Mouse (Mus musculus) E14TG2a.4 (cell line): ENCODE measurements around the gene Per1.

Experiments
- H3K27me3 ChIP-seq: 2 replicates; pipeline ENCODE4 v1.6.1; 2014; ENCODE audit warnings: low read length, control low read depth; ENCODE audit not compliant: insufficient read depth
- H3K36me3 ChIP-seq: 2 replicates; pipeline ENCODE4 v1.6.1; 2014; ENCODE audit warnings: low read length, control low read depth; ENCODE audit not compliant: insufficient read depth
- H3K4me1 ChIP-seq: replicated peaks from 2 replicates; pipeline ENCODE4 v1.6.1; 2014; ENCODE audit warnings: low read depth, low read length, control low read depth
- H3K4me3 ChIP-seq: replicated peaks from 2 replicates; pipeline ENCODE4 v1.5.1; 2014; ENCODE audit warnings: mild to moderate bottlenecking, low read length
- H3K9me3 ChIP-seq: 2 replicates; pipeline ENCODE4 v1.6.1; 2014; ENCODE audit warnings: low read length, control low read depth
- CTCF ChIP-seq: conservative IDR thresholded peaks from 2 replicates; pipeline ENCODE4 v1.5.1; 2014; ENCODE audit warnings: low read length
- NANOG ChIP-seq: IDR thresholded peaks from 2 replicates; pipeline ENCODE4 v1.6.1; 2014; ENCODE audit warnings: borderline replicate concordance, low read length, mixed read lengths
- POU5F1 ChIP-seq: IDR thresholded peaks from 2 replicates; pipeline ENCODE4 v1.6.1; 2014; ENCODE audit warnings: low read length, borderline replicate concordance

Per1 gene

GRCm38 (mm10) chr11:69085608-69086007 is 9.4 kb upstream of the Per1 start:
- Histone ChIP-seq H3K4me1 (peaks cover 46% of the 10 kb centered on the region), H3K36me3 (peaks cover 14% of the 10 kb centered on the region), H3K9me3 (no peaks in the 10 kb centered on the region), H3K27me3 (no peaks in the 10 kb centered on the region), H3K4me3 (no peak overlapping the region)
- TF ChIP-seq POU5F1 (no peak), CTCF (no peak), NANOG (no peak)

DNA sequence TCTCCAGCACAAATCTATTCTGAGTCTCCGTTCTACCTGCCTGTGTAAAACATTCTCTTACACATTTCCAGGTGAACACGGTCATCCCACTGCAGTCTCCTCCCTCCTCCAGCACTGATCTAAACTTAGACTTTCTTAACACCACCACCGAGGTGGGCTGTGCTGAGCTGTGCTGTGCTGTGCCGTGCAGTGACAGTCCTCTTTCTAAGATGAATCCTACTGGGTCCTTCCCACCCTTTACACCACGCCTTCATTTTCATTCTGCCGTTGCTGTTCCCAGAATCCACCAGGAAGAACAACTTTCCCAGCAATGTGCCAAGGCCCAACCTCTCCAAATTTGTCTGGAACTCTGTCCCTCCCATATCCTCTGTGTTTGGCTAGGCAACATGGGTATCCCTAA is 8.6 kb upstream of the Per1 start:
- Histone ChIP-seq H3K36me3 (peaks cover 22% of the 10 kb centered on the region), H3K4me1 (peaks cover 52% of the 10 kb centered on the region)

DNA sequence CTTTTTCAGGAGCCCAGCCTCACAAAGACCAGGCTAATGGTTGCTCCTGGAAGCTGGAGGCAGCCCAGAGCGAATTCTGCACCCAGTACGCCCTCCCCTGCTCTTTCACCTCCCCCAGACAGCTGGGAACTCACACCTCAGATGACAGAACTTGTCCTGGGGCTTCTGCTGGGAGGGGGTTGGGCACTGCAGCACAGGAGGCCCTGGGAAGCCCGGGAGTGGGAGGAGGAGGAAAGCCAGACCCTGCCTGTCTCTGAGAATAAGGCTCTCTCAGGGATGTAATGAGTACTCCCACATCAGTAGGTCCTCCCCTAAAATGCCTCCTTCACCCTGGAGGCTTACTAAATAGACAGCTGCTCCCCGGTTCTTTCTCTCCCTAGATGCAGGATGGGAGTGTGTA is 7.9 kb upstream of the Per1 start:
- no peaks in the 10 kb centered on the region for H3K27me3 ChIP-seq
- H3K4me1 ChIP-seq: peaks cover 57% of the 10 kb centered on the region
- H3K36me3 ChIP-seq: peaks cover 29% of the 10 kb centered on the region
- no peaks in the 10 kb centered on the region for H3K9me3 ChIP-seq
- no peak overlapping the region for H3K4me3 ChIP-seq
- TF ChIP-seq POU5F1 (no peak), CTCF (no peak), NANOG (no peak)

More for the DNA sequence above, 8.6 kb upstream of the Per1 start:
- TF ChIP-seq POU5F1 (no peak), CTCF (no peak), NANOG (no peak)
- Histone ChIP-seq H3K27me3 (no peaks in the 10 kb centered on the region), H3K4me3 (no peak overlapping the region), H3K9me3 (no peaks in the 10 kb centered on the region)

GRCm38 (mm10) chr11:69087597-69087996 is 7.4 kb upstream of the Per1 start:
- no peaks in the 10 kb centered on the region for H3K27me3 ChIP-seq
- H3K4me3 ChIP-seq: peak overlapping the region; percentile 99; the same call in 1 of the 2 replicates
- no peaks in the 10 kb centered on the region for H3K9me3 ChIP-seq
- H3K4me1 ChIP-seq: peaks cover 62% of the 10 kb centered on the region
- TF ChIP-seq CTCF (no peak), POU5F1 (no peak), NANOG (no peak)
- H3K36me3 ChIP-seq: peaks cover 32% of the 10 kb centered on the region

GRCm38 (mm10) chr11:69088103-69088855 is 6.7 kb upstream of the Per1 start, which contains the start of gene Vamp2:
Gene Vamp2 (plus strand): TSS chr11:69088490.
- TF ChIP-seq POU5F1 (no peak), CTCF (no peak), NANOG (no peak)
- peak within 1 kb of the TSS; percentile 99 for H3K4me3 ChIP-seq
- peaks cover 66% of the 10 kb centered on the region for H3K4me1 ChIP-seq
- H3K27me3 ChIP-seq: no peaks in the 10 kb centered on the region
- peaks cover 36% of the 10 kb centered on the region for H3K36me3 ChIP-seq
- H3K9me3 ChIP-seq: no peaks in the 10 kb centered on the region

DNA sequence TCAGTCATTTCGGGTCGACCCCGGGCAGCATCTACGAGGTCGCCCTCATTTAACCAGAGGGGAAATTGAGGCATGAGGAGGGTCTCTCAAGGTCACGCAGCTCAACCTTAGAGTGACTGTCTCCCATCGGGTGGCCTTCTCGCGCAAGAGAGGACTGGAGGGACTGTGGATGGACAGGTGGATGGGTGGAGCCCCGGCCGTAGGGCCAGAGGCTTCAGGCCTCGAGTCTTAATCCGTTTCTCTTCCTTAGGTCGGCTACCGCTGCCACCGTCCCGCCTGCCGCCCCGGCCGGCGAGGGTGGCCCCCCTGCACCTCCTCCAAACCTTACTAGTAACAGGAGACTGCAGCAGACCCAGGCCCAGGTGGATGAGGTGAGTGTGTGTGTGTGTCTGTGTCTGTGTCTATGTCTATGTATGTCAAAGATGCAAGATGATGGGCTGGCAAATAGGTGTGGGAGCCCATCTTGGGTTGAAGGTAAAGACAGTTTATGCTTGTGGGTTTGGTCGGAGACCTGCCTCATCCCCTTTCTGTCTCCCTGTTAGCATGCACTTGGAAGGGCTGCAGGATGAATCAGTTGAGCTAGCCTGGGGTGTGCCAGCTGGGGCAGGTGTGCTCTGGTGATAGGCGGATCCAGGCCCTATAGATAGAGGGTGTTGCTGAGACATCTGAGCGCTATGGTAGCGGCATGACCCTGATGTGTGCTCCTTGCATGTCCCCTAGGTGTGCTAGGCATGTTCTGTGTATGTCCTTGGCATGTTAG is 6.0 kb upstream of the Per1 start:
- Histone ChIP-seq H3K36me3 (peaks cover 36% of the 10 kb centered on the region), H3K4me3 (peak overlapping the region; percentile 99), H3K9me3 (no peaks in the 10 kb centered on the region), H3K4me1 (peaks cover 69% of the 10 kb centered on the region), H3K27me3 (no peaks in the 10 kb centered on the region)
- TF ChIP-seq CTCF (no peak), NANOG (no peak), POU5F1 (no peak)

GRCm38 (mm10) chr11:69089616-69090290 is 5.3 kb upstream of the Per1 start:
- peaks cover 36% of the 10 kb centered on the region for H3K36me3 ChIP-seq
- no peaks in the 10 kb centered on the region for H3K9me3 ChIP-seq
- peak overlapping the region; percentile 99 for H3K4me3 ChIP-seq
- H3K4me1 ChIP-seq: peaks cover 75% of the 10 kb centered on the region
- no peaks in the 10 kb centered on the region for H3K27me3 ChIP-seq
- TF ChIP-seq POU5F1 (no peak), CTCF (no peak), NANOG (no peak)

DNA sequence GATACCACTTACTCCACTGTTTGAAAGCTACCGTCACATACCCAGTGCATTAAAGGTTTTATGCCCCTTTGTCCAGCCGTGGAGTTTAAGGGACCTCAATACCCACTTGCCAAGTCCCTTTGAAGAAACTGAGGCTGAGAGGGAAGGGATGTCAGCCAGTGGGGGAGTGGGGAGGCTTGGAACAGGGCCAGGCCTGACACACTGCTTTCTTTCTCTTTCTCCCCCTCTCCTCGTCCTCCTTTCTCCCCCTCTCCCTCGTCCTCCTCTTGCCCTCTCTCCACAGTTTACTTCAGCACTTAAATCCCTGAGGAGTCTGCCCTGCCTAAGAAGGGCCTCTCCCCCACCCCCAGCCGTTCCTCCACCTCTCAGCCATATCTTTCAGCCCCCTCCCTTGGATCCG is 4.7 kb upstream of the Per1 start:
- H3K27me3 ChIP-seq: no peaks in the 10 kb centered on the region
- TF ChIP-seq POU5F1 (no peak), NANOG (no peak), CTCF (no peak)
- H3K4me1 ChIP-seq: peaks cover 77% of the 10 kb centered on the region
- H3K9me3 ChIP-seq: no peaks in the 10 kb centered on the region
- H3K4me3 ChIP-seq: peak overlapping the region; percentile 99
- peaks cover 36% of the 10 kb centered on the region for H3K36me3 ChIP-seq
